Mouse (Mus musculus) T-helper 2 cell (primary cell): Measurements from ENCODE around the gene Tmem130.

ENCODE experiments used
- in situ Hi-C: fragments of 300-600 bp; cut with MboI, MseI; formaldehyde crosslinking; loops from one replicate; pipeline ENCODE4 v1.15.1; 2025; ENCODE audit warnings: high pct_unique_total_duplicates

The Tmem130 gene

GRCm38 (mm10) chr5:144761161-144761868, at the start of gene Tmem130:
Gene Tmem130 (minus strand): TSS chr5:144761818.
- in situ Hi-C loops, result loop anchor here (25.0 kb wide), 2 partner anchors 549 to 1451 kb away; partner anchors contain the start of genes Rnf6 and Tecpr1

DNA sequence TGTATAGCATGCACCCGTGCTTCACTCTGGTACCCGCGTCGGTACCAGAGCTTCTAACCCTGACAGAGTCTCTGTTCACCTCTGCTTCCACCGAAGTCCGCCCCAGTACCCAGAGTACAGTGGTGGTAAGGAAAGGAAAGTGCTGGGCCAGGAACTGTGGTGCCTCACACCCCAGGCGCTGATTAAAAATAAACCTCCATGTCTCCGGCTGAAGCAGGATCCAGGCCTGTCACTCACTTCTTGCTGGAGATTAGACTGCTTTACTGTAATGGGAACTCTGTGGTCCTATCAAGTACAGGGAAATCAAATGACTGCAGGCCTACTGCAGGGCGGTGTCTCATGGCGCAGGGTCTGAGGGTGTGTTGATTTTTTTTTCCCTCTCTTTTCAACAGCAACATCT, 45.3 kb upstream of the Tmem130 start:
- in situ Hi-C loops, result no loop called here

- in situ Hi-C loops, result no loop called here
Observed at GRCm38 (mm10) chr5:144804181-144804580, 42.6 kb upstream of the Tmem130 start.

GRCm38 (mm10) chr5:144803066-144803465, 41.4 kb upstream of the Tmem130 start:
- in situ Hi-C loops, result no loop called here

DNA sequence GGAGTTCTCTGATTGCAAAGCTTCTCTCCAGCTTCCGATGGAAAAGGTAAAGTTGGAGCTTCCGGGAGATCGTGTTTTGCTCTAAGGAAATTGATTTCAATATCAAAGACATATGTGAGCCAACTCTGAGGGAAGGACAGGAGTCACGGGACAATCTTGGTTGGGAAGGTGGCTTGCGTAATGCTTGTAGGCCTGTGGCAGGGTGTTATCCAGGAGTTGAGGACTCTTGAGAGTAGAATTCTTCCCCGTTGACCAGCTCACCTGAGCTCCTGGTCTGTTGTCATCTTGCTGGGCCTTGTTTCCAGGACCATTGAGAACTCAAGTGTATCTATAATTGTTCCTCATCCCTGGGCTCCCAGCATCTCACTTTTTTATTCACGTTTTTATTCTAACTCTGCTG, 35.5 kb upstream of the Tmem130 start:
- in situ Hi-C loops, result loop anchor here (25.0 kb wide), 1 partner anchor 885 kb away; the partner anchor contains the start of genes Aimp2 and Pms2

DNA sequence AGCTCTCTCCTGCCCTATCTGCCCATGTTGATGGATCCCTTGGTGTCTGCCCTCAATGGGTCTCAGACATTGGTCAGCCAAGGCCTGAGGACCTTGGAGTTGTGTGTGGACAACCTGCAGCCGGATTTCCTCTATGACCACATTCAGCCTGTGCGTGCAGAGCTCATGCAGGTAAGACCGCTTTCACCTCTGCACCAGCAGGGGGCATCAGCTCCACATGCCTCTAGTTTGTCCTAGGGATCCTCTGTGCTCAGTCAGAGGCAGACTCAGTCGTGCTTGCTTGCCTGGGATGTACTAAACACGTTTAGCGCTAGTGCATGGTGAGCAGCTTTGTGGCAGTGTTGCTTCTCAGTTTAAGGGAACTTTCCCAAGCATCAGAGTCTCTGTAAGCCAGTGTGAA, 33.1 kb upstream of the Tmem130 start:
- in situ Hi-C loops, result loop anchor here (25.0 kb wide), 1 partner anchor 882 kb away; the partner anchor contains the start of genes Aimp2 and Pms2

DNA sequence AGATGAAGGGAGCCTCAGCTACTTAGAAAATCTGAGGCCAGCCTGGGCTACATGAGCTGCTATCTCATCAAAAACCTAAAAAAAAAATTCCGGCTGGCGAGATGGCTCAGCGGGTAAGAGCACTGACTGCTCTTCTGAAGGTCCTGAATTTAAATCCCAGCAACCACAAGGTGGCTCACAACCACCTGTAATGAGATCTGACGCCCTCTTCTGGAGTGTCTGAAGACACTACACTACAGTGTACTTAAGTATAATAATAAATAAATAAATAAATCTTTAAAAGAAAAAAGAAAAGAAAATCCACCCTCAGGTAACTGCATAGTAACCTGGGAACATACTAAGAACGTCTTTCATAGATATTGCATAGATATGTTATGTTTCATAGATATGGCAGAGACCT, 31.8 kb upstream of the Tmem130 start:
- in situ Hi-C loops, result loop anchor here (25.0 kb wide), 1 partner anchor 881 kb away; the partner anchor contains the start of genes Aimp2 and Pms2

DNA sequence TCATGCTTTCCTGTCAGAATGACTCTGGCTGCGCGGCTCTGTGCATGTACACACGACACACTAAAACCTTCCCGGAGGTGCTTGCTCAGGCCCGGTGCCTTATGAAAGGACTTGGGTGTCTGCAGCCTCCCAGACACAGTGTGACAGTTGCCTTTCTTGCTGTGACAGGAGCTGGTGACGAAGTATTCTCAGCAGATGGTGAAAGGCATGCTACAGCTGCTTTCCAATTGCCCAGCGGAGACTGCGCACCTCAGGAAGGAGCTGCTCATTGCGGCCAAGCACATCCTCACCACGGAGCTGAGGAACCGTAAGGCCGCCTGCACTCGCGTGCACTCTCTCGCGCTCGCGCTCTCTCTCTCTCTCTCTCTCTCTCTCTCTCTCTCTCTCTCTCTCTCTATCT, 24.8 kb upstream of the Tmem130 start:
- in situ Hi-C loops, result loop anchor here (25.0 kb wide), 1 partner anchor 874 kb away; the partner anchor contains the start of genes Aimp2 and Pms2

- in situ Hi-C loops, result loop anchor here (25.0 kb wide), 1 partner anchor 868 kb away; the partner anchor contains the start of genes Aimp2 and Pms2
Observed at GRCm38 (mm10) chr5:144780654-144781053, 19.0 kb upstream of the Tmem130 start.

DNA sequence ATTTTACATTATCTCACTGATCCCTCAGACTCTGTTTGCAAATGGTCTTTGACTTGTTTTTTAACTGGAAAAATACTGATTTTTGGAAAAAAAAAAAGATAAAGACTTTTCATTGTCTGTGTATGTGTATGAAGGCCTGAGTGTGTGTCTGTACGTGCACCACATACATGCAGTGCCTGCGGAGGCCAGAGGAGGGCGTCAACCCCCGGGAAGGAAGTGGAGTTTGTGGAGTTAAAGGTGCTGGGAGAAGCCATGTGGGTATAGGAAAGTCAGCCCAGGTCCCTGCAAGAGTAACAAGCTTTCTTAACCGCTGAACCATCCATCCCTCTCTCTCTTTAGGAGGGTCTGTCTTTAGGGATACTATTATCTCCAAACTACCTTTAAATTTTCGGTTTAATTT, 11.6 kb upstream of the Tmem130 start:
- in situ Hi-C loops, result loop anchor here (10.0 to 25.0 kb wide), 3 partner anchors 302 to 1439 kb away; partner anchors contain the start of genes Rnf6 and Tecpr1

DNA sequence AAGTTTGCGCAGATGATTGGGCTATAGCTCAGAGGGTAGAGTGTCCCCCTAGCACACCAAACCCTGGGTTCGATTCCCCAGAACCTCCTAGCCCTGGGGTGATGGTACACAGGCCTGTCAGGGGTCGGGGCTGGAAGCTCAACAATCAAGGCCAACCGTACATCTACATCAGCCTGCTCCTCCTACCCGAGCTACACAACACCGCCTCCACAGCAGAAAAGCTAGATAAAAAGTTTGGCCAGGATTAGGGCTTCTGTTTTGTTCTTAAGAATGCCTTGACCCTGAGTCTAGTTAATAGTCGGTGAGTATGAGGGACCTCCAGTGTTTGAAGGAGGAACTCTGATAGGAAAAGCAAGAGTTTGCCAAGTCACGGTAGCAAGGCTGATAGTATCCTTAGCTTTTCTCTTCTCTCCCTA, 7.5 kb upstream of the Tmem130 start:
- in situ Hi-C loops, result loop anchor here (25.0 kb wide), 2 partner anchors 557 to 1443 kb away; partner anchors contain the start of genes Rnf6 and Tecpr1

GRCm38 (mm10) chr5:144767911-144768841, 6.6 kb upstream of the Tmem130 start:
- in situ Hi-C loops, result loop anchor here (25.0 kb wide), 2 partner anchors 556 to 1444 kb away; partner anchors contain the start of genes Rnf6 and Tecpr1

GRCm38 (mm10) chr5:144767106-144767798, 5.6 kb upstream of the Tmem130 start, which contains the start of gene Trrap:
Gene Trrap (plus strand): TSS chr5:144767732.
- in situ Hi-C loops, result loop anchor here (25.0 kb wide), 2 partner anchors 555 to 1445 kb away; partner anchors contain the start of genes Rnf6 and Tecpr1

GRCm38 (mm10) chr5:144766646-144767045, 5.0 kb upstream of the Tmem130 start:
- in situ Hi-C loops, result loop anchor here (25.0 kb wide), 2 partner anchors 554 to 1446 kb away; partner anchors contain the start of genes Rnf6 and Tecpr1

DNA sequence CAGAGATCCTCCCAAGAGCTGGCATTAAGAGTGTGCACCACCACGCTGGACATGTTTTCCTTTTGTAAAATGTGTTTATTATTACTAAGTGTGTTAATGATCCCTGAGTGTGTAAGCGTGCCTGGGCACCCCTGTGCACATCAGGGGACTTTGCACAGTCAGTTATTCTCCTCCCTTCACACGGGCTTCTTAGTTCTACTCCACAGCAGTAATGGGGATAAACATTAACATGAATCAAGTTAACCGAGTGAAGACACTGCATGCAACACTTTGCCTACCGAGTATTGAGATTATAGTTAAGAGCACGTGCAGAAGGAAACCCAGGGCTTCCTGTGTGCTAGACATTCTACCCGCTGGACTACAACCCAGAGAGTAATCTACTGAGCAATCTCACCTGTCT, 4.4 kb upstream of the Tmem130 start:
- in situ Hi-C loops, result loop anchor here (25.0 kb wide), 2 partner anchors 554 to 1446 kb away; partner anchors contain the start of genes Rnf6 and Tecpr1

- in situ Hi-C loops, result loop anchor here (25.0 kb wide), 2 partner anchors 546 to 1454 kb away; partner anchors contain the start of genes Rnf6 and Tecpr1
Observed at GRCm38 (mm10) chr5:144758422-144758821, 3.2 kb downstream of the Tmem130 start.

DNA sequence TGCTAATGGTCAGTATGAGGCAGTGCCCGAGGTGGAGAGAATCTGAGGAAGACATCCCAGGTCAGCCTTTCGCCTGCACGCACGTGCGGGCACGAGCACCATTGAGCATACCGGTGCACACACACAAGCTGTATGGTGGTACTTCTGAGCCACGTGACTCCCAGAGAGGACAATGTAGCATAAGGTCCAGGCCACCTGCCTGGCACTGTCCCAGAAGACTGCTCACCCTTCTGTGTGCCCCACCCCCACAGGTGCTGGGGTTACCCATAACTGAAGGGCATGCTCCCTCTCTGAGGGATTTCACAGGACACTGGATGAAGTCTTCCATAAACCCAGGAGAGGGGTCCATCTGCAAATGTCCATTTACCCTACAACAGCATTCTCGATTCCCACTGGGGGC, 4.2 kb downstream of the Tmem130 start:
- in situ Hi-C loops, result loop anchor here (25.0 kb wide), 2 partner anchors 545 to 1455 kb away; partner anchors contain the start of genes Rnf6 and Tecpr1

DNA sequence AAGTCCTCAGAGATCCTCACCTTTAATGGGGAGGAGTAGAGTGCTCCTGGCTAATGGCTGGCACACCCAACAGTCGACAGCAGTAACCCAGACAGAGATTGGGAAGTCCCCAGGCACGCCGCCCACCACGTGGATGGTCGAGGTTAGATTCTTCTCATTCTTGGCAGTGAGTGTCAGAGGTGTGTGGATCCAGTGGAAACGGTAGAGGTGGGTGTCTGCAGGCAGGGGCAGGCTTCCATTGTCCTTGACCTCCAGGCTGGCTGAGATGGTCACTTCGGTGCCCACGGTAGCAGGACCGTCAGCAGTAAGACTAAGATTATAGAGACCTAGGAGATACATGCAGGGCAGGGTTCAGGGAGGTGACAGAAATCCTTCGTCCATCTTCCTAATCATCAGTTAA, 6.4 kb downstream of the Tmem130 start:
- in situ Hi-C loops, result loop anchor here (25.0 kb wide), 2 partner anchors 543 to 1457 kb away; partner anchors contain the start of genes Rnf6 and Tecpr1

- in situ Hi-C loops, result loop anchor here (25.0 kb wide), 2 partner anchors 541 to 1459 kb away; partner anchors contain the start of genes Rnf6 and Tecpr1
Observed at GRCm38 (mm10) chr5:144753041-144753440, 8.6 kb downstream of the Tmem130 start.

- in situ Hi-C loops, result loop anchor here (25.0 kb wide), 2 partner anchors 540 to 1460 kb away; partner anchors contain the start of genes Rnf6 and Tecpr1
Observed at GRCm38 (mm10) chr5:144752432-144752831, 9.2 kb downstream of the Tmem130 start.
